7 mouse cellular contexts compared by ENCODE assay signal in genomic region chr5:148550821-148551763, GRCm38 (mm10). TPM values are rescaled to one million over a fixed set of nuclear protein-coding genes. Genes with fewer than 3 reads are reported as not detected.
DNase-seq lines count a peak whose midpoint lies in the region; ATAC-seq and TF ChIP-seq lines count a peak whose summit lies in the region.

No protein-coding gene starts in this region.

- no peaks in the 10 kb centered on the region for H3K9me3 ChIP-seq in heart, embryonic 12.5 days (replicated peaks)
- no peaks in the 10 kb centered on the region for H3K9me3 ChIP-seq in kidney, postnatal 0 days (replicated peaks; ENCODE audit: low read length)

- DNase-seq in CD4-positive helper T cell, adult 2 months (ENCODE audit: low read depth, low spot score): peak; percentile 56
- peak; percentile 45 for DNase-seq in Muller cell, postnatal 12 days (ENCODE audit: inconsistent ontology term)
- DNase-seq in embryo, embryonic 10 days (ENCODE audit: low spot score): peak; percentile 66
- DNase-seq in kidney, postnatal 0 days (ENCODE audit: low spot score): peak; percentile 63
- DNase-seq in lung, postnatal 10 days: peak; percentile 52
- DNase-seq in retina, postnatal 1 day: peak; percentile 54

- H3K4me2 ChIP-seq in heart, embryonic 12.5 days: peak overlapping the region; percentile 87
- peak overlapping the region; percentile 77 for H3K4me2 ChIP-seq in kidney, postnatal 0 days (ENCODE audit: low read length)

- WGBS in heart, embryonic 12.5 days: under 1% methylated on average over 28 of the region's 28 CpGs
- WGBS in kidney, postnatal 0 days: under 1% methylated on average over 28 of the region's 28 CpGs

- H3K9ac ChIP-seq in heart, embryonic 12.5 days: peak overlapping the region; percentile 91
- peak overlapping the region; percentile 81 for H3K9ac ChIP-seq in kidney, postnatal 0 days (ENCODE audit: low read depth, low read length)

- ATAC-seq in heart, embryonic 12.5 days (ENCODE audit: insufficient number of reproducible peaks, low FRiP score): no peak
- ATAC-seq in kidney, postnatal 0 days (replicated peaks; ENCODE audit: low FRiP score, low read depth): no peak

- H3K4me1 ChIP-seq in heart, embryonic 12.5 days (replicated peaks): peaks cover 62% of the 10 kb centered on the region
- peaks cover 27% of the 10 kb centered on the region for H3K4me1 ChIP-seq in kidney, postnatal 0 days (replicated peaks; ENCODE audit: insufficient read depth, low read length)

- no peaks in the 10 kb centered on the region for H3K27me3 ChIP-seq in heart, embryonic 12.5 days (replicated peaks)
- H3K27me3 ChIP-seq in kidney, postnatal 0 days (ENCODE audit: insufficient read depth, low read length): no peaks in the 10 kb centered on the region

- TF ChIP-seq CTCF in kidney, postnatal 0 days (IDR thresholded peaks at IDR 0.05; ENCODE audit: low read depth): no peak

- no peaks in the 10 kb centered on the region for H3K36me3 ChIP-seq in heart, embryonic 12.5 days
- no peaks in the 10 kb centered on the region for H3K36me3 ChIP-seq in kidney, postnatal 0 days (ENCODE audit: insufficient read depth, low read length)

- H3K27ac ChIP-seq in heart, embryonic 12.5 days (ENCODE audit: poor library complexity, severe bottlenecking): peak overlapping the region; percentile 98
- peak overlapping the region; percentile 97 for H3K27ac ChIP-seq in kidney, postnatal 0 days

- peak overlapping the region; percentile 84 for H3K4me3 ChIP-seq in heart, embryonic 12.5 days
- H3K4me3 ChIP-seq in kidney, postnatal 0 days (replicated peaks; ENCODE audit: low read depth, low read length): peak overlapping the region; percentile 78

RNA-seq across cellular contexts. Expression of gene Ubl3, which starts 1.5 kb away (rescaled TPM):
- 69.1 and 70.4 TPM in 2 replicates for polyA plus RNA-seq in heart, embryonic 12.5 days (2016; fragmentation: Nextera tagmentation; extraction: Ambion mirVana)
- 100 and 104 TPM in 2 replicates for polyA plus RNA-seq in kidney, postnatal 0 days (2015; fragmentation: Nextera tagmentation; extraction: Ambion mirVana)
